Mouse (Mus musculus): ENCODE measurements around the gene Wdcp. TPM values are rescaled to one million over a fixed set of nuclear protein-coding genes. Genes with fewer than 3 reads are reported as not detected.

Gene Wdcp
- 15.0 TPM for polyA plus RNA-seq (2017; shearing (Covaris generic))

GRCm38 (mm10) chr12:4842890-4843597, at the start of gene Wdcp:
Gene Wdcp (plus strand): TSS chr12:4843303.

DNA sequence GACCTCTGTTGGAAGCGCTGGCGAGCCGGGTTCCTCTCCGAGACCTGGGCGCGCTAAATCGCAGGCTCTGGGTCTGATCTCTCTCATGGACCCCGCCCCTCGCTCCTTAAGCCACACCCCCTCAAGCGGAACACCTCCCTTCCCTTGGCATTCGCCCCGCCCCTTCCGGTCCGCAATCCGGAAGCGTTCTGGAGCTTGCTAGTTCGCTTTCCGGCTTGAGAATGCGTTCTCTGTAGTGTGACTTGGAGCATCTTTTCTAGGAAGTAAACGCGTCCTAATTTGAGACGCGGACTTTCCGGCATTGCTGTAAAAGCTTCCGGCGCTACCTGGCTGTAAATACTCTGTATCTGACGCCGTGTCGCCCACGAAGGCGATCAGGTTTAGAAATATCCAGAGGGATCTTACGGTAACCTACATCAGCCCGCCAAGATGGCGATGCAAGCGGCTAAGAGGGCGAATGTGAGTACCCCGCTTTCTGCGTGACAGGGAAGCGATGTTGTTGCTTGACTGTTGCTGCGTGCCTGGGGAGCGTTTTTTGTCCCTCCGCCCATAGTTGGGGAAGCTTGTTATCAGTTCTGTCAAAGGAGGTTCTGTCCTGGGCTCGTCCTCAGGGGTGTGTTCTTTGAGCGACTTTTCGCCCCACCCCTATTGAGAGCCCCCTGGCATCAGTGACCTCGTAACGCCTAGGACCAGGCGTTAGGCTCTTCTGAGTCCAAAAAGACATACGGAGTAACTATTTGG, 25.6 kb upstream of the Wdcp start, which contains the start of gene Sf3b6:
TSS of gene Sf3b6 (plus strand) at position 184 of the 741 bp plus-strand sequence.

DNA sequence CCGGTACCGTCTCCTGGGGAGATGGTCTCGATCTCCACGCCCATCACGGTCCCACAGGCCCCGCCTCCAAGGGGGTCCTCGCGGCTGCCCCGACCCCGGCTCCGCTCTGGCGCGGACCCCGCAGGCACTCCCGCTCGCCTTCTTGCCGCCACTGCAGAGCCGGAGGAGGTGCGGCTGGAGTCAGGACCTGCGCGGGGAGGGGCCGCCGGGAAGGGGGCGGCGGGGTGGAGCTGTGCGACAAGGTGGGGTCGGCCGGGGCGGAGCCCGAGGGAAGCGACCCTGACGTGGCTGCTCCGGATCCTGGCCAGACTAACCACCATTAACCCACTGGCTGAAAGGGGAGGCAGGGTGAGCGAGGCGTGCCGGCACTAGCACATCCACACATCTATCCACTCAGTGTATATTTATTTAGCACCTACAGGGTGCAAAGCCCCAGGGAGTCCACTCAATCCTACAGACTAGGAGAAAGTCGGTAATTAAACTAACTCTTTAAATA, 1.7 kb upstream of the Wdcp start, which contains the start of gene Fkbp1b:
TSS of gene Fkbp1b (minus strand) at position 200 of the 496 bp plus-strand sequence.

GRCm38 (mm10) chr12:4874161-4874927, 31.2 kb downstream of the Wdcp start, which contains the start of gene Mfsd2b:
Gene Mfsd2b (minus strand): TSS chr12:4874359.

DNA sequence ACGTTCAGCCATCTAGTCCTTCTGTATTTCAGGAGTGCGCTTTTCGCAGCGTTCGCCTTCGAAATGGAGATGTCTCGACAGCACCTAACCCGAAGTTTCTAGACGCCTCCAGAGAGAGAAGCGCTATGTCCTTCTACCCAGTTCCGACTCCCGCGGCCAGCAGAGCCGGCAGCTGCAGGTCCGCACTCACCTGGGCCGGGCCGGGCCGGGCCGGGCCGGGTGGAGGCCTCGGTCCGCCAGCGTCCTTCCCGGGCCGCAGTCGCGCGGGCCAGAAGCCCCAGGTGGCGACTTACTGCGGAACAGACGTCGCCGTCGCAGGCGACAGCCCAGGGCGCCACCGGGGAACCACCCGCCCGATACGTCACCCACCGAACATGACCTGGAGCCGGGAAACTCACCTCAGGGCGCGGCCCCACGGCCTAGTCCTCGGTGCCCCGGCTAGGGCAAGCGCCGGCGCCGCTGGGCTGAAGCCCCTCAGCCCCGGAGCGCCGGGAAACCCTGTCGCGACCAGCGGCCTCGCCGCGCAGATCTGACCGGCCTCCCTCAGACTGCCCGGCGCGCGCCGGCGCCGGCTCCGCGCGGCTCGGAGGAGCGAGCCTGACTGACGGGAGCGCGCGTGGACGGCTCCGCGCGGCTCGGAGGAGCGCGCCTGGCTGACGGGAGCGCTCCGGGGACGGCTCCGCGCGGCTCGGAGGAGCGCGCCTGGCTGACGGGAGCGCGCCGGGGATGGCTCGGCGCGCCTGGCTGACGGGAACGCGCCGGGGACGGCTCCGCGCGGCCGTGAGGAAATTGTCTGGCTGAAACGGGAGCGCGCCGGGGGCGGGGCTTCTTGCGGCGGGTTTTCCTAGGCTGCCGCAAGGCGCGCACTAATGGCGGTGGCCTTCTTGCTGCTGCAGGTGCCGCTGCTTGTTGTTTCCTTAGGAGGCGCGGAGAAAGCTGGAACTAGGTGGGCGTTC, 64.1 kb downstream of the Wdcp start, which contains the start of gene Ubxn2a:
TSS of gene Ubxn2a (minus strand) at position 755 of the 956 bp plus-strand sequence.

Other genes starting within 250 kb of the Wdcp start
- gene Fam228a, start 104.9 kb upstream of the Wdcp start, polyA plus RNA-seq (2017; shearing (Covaris generic)), result not detected
- 0.21 TPM for gene Pfn4, start 74.3 kb upstream of the Wdcp start, polyA plus RNA-seq (2017; shearing (Covaris generic))
- gene Fam228b, start 74.0 kb upstream of the Wdcp start, polyA plus RNA-seq (2017; shearing (Covaris generic)), result 0.65 TPM
- gene Sf3b6, start 25.8 kb upstream of the Wdcp start, polyA plus RNA-seq (2017; shearing (Covaris generic)), result 422 TPM
- gene Fkbp1b, start 1.7 kb upstream of the Wdcp start, polyA plus RNA-seq (2017; shearing (Covaris generic)), result 0.45 TPM
- 0.81 TPM for gene Mfsd2b, start 31.1 kb downstream of the Wdcp start, polyA plus RNA-seq (2017; shearing (Covaris generic))
- gene Ubxn2a, start 64.4 kb downstream of the Wdcp start, polyA plus RNA-seq (2017; shearing (Covaris generic)), result 10.0 TPM
- 8.7 TPM for gene Atad2b, start 74.0 kb downstream of the Wdcp start, polyA plus RNA-seq (2017; shearing (Covaris generic))